Mouse (Mus musculus): Measurements from ENCODE around the gene Srpk1. TPM values are rescaled to one million over a fixed set of nuclear protein-coding genes. Genes with fewer than 3 reads are reported as not detected.

Srpk1 gene
- polyA plus RNA-seq (2014; fragmentation: Nextera tagmentation; extraction: Ambion mirVana): 58.1 and 79.5 TPM in 2 replicates

DNA sequence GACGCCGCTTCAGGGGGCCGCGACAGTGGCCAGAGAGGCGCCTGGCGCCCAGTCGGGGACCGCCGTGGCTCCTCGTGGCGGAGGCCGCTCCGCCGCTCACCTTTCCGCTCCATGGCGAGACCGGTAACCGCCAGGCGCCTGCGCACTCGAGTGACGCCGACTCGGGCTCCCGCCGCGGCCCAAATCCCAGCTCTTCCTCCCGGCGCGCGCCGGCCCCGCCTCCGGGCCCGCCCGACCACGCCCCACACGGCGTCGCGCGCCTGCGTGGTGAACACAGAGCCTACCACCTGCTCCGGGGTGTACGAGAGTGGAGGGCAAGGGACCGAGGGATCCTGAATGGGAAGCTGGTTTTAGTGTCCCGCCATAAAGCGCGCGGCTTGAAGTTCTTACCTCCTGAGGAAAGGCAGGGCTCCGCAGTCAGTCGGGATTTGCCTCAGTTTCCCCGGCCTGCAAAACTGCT, at the start of gene Srpk1:
TSS of gene Srpk1 (minus strand) at position 410 of the 460 bp plus-strand sequence.
- Histone ChIP-seq H3K4me3 (ENCODE audit: low read depth, low read length) (peak within 1 kb of the TSS; percentile 80), H3K36me3 (ENCODE audit: control insufficient read depth, insufficient read depth, low read length) (peaks cover 3% of the 10 kb centered on the region; the same call in 1 of the 2 replicates), H3K9ac (ENCODE audit: low read depth, low read length) (peak within 1 kb of the TSS; percentile 87), H3K27ac (ENCODE audit: low read depth, low read length) (peak within 1 kb of the TSS; percentile 78), H3K27me3 (ENCODE audit: control insufficient read depth, insufficient read depth, low read length) (no peaks in the 10 kb centered on the region), H3K4me2 (peak within 1 kb of the TSS; percentile 89), H3K9me3 (replicated peaks; ENCODE audit: control insufficient read depth, low read length) (no peaks in the 10 kb centered on the region), H3K4me1 (ENCODE audit: control insufficient read depth, insufficient read depth, low read length) (peaks cover 11% of the 10 kb centered on the region)
- under 1% methylated on average over 42 of the region's 53 CpGs for WGBS (ENCODE audit: insufficient replicate concordance)
- ATAC-seq (replicated peaks; ENCODE audit: insufficient number of reproducible peaks, low FRiP score, low TSS enrichment): peak; percentile 89

- no peak for ATAC-seq (replicated peaks; ENCODE audit: insufficient number of reproducible peaks, low FRiP score, low TSS enrichment)
- whole genome bisulfite sequencing (ENCODE audit: insufficient replicate concordance): 65% methylated on average over 6 of the region's 6 CpGs
- H3K4me3 ChIP-seq (ENCODE audit: low read depth, low read length): no peak overlapping the region
Measured at GRCm38 (mm10) chr17:28659564-28659963, 37.1 kb upstream of the Srpk1 start.

DNA sequence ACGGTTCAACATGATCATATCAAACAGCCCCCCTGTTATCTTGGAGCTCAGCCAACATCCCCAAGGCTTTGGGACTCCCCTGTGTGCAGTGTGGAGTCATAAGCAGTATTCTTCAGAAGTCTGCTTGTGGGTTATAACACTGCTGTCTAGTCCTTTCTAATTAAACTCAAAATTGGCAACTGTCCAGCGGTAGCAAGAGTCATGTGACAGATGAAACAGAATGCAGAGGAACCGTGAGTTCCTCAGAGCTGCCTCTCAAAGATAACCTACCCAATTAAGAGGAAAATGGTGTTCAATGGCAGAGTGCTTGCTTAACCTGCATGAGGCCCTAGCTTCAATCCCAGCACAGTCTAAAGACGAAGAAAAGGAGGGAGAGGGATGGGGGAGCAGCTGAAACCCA, 35.4 kb upstream of the Srpk1 start:
- no peak for ATAC-seq (replicated peaks; ENCODE audit: insufficient number of reproducible peaks, low FRiP score, low TSS enrichment)
- H3K9ac ChIP-seq (ENCODE audit: low read depth, low read length): no peak overlapping the region
- H3K36me3 ChIP-seq (ENCODE audit: control insufficient read depth, insufficient read depth, low read length): no peaks in the 10 kb centered on the region
- no peak overlapping the region for H3K4me3 ChIP-seq (ENCODE audit: low read depth, low read length)
- WGBS (ENCODE audit: insufficient replicate concordance): 37% methylated on average over 4 of the region's 4 CpGs
- H3K4me2 ChIP-seq: no peak overlapping the region
- no peaks in the 10 kb centered on the region for H3K4me1 ChIP-seq (ENCODE audit: control insufficient read depth, insufficient read depth, low read length)
- no peaks in the 10 kb centered on the region for H3K27me3 ChIP-seq (ENCODE audit: control insufficient read depth, insufficient read depth, low read length)
- H3K27ac ChIP-seq (ENCODE audit: low read depth, low read length): no peak overlapping the region
- no peaks in the 10 kb centered on the region for H3K9me3 ChIP-seq (replicated peaks; ENCODE audit: control insufficient read depth, low read length)

More at GRCm38 (mm10) chr17:28659564-28659963, 37.1 kb upstream of the Srpk1 start:
- no peak overlapping the region for H3K9ac ChIP-seq (ENCODE audit: low read depth, low read length)
- no peaks in the 10 kb centered on the region for H3K27me3 ChIP-seq (ENCODE audit: control insufficient read depth, insufficient read depth, low read length)
- no peaks in the 10 kb centered on the region for H3K4me1 ChIP-seq (ENCODE audit: control insufficient read depth, insufficient read depth, low read length)
- H3K4me2 ChIP-seq: no peak overlapping the region
- no peaks in the 10 kb centered on the region for H3K9me3 ChIP-seq (replicated peaks; ENCODE audit: control insufficient read depth, low read length)
- H3K36me3 ChIP-seq (ENCODE audit: control insufficient read depth, insufficient read depth, low read length): no peaks in the 10 kb centered on the region
- no peak overlapping the region for H3K27ac ChIP-seq (ENCODE audit: low read depth, low read length)

DNA sequence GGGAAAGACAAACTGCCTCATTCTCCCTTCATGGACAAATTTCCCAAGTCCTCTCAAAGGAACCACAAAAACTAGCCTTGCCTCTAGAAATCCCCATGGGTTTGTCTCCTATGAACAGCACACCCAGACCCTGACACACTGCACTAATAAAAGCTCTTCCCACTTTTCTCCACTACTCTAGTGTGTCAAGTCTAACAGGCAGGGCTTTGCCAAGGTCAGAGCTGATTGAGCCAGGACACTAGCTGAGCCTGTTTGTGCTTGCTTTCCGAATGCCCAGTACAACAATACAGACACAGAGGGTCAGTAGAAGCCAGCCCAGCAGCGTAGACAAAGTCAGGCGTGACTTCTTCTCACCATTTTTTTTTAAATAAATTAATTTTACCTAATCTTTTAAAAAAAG, 27.8 kb upstream of the Srpk1 start:
- H3K4me1 ChIP-seq (ENCODE audit: control insufficient read depth, insufficient read depth, low read length): no peaks in the 10 kb centered on the region
- ATAC-seq (replicated peaks; ENCODE audit: insufficient number of reproducible peaks, low FRiP score, low TSS enrichment): no peak
- no peak overlapping the region for H3K4me3 ChIP-seq (ENCODE audit: low read depth, low read length)
- no peaks in the 10 kb centered on the region for H3K36me3 ChIP-seq (ENCODE audit: control insufficient read depth, insufficient read depth, low read length)
- H3K27me3 ChIP-seq (ENCODE audit: control insufficient read depth, insufficient read depth, low read length): no peaks in the 10 kb centered on the region
- H3K4me2 ChIP-seq: no peak overlapping the region
- no peaks in the 10 kb centered on the region for H3K9me3 ChIP-seq (replicated peaks; ENCODE audit: control insufficient read depth, low read length)
- 74% methylated on average over 3 of the region's 3 CpGs for WGBS (ENCODE audit: insufficient replicate concordance)
- H3K27ac ChIP-seq (ENCODE audit: low read depth, low read length): no peak overlapping the region
- H3K9ac ChIP-seq (ENCODE audit: low read depth, low read length): no peak overlapping the region

DNA sequence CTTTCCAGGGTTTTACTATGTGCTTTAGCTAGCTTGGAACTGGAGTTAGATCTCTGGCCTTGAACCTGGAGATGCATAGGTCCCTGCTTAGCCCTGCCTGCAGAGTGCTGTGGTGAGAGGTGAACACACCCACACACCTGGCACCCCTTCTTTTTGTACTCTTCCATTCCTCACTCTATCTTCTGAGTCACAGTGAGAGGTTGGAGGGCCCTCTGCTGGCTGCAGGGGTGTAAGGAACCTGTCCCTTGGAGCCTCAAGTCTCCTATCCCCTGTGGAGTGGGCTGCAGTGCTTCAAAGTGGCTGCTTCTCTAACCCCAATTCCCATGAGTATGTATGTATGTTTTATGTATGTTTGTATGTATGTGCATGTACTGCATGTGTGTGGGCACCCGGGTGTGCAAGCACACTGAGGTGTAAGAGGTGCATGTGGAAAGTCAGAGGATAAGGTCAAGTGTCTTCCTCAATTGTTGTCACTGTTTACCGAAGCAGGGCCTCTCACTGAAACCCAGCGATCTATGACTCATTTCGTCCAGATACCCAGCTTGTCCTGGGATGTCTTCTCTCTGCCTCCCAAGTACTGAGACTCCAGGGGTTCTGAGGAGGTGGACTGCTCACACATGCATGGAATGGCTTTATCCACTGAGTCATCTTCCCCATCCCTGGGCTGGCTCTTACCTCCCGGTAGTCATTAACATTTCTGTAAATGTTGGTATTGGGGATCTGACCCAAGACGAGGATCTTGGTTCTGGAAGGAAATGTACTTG, 26.3 kb upstream of the Srpk1 start:
- no peak overlapping the region for H3K9ac ChIP-seq (ENCODE audit: low read depth, low read length)
- H3K4me3 ChIP-seq (ENCODE audit: low read depth, low read length): no peak overlapping the region
- no peaks in the 10 kb centered on the region for H3K9me3 ChIP-seq (replicated peaks; ENCODE audit: control insufficient read depth, low read length)
- no peaks in the 10 kb centered on the region for H3K36me3 ChIP-seq (ENCODE audit: control insufficient read depth, insufficient read depth, low read length)
- H3K4me2 ChIP-seq: no peak overlapping the region
- WGBS (ENCODE audit: insufficient replicate concordance): 47% methylated on average over 6 of the region's 6 CpGs
- ATAC-seq (replicated peaks; ENCODE audit: insufficient number of reproducible peaks, low FRiP score, low TSS enrichment): no peak
- H3K27ac ChIP-seq (ENCODE audit: low read depth, low read length): no peak overlapping the region
- no peaks in the 10 kb centered on the region for H3K4me1 ChIP-seq (ENCODE audit: control insufficient read depth, insufficient read depth, low read length)
- H3K27me3 ChIP-seq (ENCODE audit: control insufficient read depth, insufficient read depth, low read length): no peaks in the 10 kb centered on the region

- H3K4me1 ChIP-seq (ENCODE audit: control insufficient read depth, insufficient read depth, low read length): no peaks in the 10 kb centered on the region
- WGBS (ENCODE audit: insufficient replicate concordance): 63% methylated on average over 3 of the region's 3 CpGs
- no peaks in the 10 kb centered on the region for H3K9me3 ChIP-seq (replicated peaks; ENCODE audit: control insufficient read depth, low read length)
- H3K4me2 ChIP-seq: no peak overlapping the region
- no peak overlapping the region for H3K4me3 ChIP-seq (ENCODE audit: low read depth, low read length)
- no peak overlapping the region for H3K9ac ChIP-seq (ENCODE audit: low read depth, low read length)
- no peak overlapping the region for H3K27ac ChIP-seq (ENCODE audit: low read depth, low read length)
- ATAC-seq (replicated peaks; ENCODE audit: insufficient number of reproducible peaks, low FRiP score, low TSS enrichment): no peak
- H3K36me3 ChIP-seq (ENCODE audit: control insufficient read depth, insufficient read depth, low read length): no peaks in the 10 kb centered on the region
- H3K27me3 ChIP-seq (ENCODE audit: control insufficient read depth, insufficient read depth, low read length): no peaks in the 10 kb centered on the region
Measured at GRCm38 (mm10) chr17:28646221-28646620, 23.7 kb upstream of the Srpk1 start.

DNA sequence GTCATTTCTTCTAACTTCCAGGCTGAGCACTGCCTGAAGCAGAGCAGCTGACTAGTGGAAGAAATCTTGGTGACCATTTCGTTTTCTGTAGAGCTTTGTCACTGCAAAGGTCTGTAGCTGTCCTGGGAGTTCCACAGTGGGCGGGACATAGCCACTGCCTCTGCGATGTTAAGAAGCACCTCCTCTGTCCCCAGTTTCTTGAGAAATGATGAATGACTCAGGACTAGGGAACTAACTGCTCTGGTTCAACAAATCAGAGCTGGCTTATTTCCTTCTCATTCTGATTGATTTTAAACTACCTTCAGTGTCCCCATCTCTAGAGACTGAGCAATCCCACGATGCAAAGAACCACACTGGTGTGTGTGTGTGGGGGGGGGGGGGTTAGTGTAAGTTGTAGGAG, 21.6 kb upstream of the Srpk1 start:
- no peaks in the 10 kb centered on the region for H3K4me1 ChIP-seq (ENCODE audit: control insufficient read depth, insufficient read depth, low read length)
- no peaks in the 10 kb centered on the region for H3K9me3 ChIP-seq (replicated peaks; ENCODE audit: control insufficient read depth, low read length)
- no peak for ATAC-seq (replicated peaks; ENCODE audit: insufficient number of reproducible peaks, low FRiP score, low TSS enrichment)
- H3K4me3 ChIP-seq (ENCODE audit: low read depth, low read length): no peak overlapping the region
- H3K27ac ChIP-seq (ENCODE audit: low read depth, low read length): no peak overlapping the region
- WGBS (ENCODE audit: insufficient replicate concordance): 40% methylated on average over 4 of the region's 4 CpGs
- H3K9ac ChIP-seq (ENCODE audit: low read depth, low read length): no peak overlapping the region
- no peaks in the 10 kb centered on the region for H3K27me3 ChIP-seq (ENCODE audit: control insufficient read depth, insufficient read depth, low read length)
- H3K4me2 ChIP-seq: no peak overlapping the region
- no peaks in the 10 kb centered on the region for H3K36me3 ChIP-seq (ENCODE audit: control insufficient read depth, insufficient read depth, low read length)

DNA sequence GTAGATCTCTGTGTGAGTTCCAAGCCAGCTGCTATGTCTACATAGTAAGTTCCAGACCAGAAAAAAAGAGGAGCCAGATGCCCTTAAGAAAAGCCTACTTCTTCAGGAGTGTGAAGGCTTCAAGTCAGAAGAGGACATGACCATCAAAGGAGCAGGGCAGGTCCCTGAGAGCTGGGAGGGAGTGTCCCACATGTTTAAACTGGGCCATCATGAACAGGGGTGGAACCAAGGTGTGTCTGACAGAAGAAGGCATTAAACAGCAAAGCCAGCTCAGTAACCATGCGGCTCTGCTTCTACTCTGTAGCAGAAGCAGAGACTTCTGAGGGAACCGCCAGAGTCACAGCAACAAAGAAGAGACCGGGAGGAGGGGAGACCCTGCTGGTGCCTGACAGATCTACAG, 21.2 kb upstream of the Srpk1 start:
- H3K36me3 ChIP-seq (ENCODE audit: control insufficient read depth, insufficient read depth, low read length): no peaks in the 10 kb centered on the region
- no peak overlapping the region for H3K27ac ChIP-seq (ENCODE audit: low read depth, low read length)
- no peaks in the 10 kb centered on the region for H3K4me1 ChIP-seq (ENCODE audit: control insufficient read depth, insufficient read depth, low read length)
- 29% methylated on average over 3 of the region's 3 CpGs for WGBS (ENCODE audit: insufficient replicate concordance)
- H3K27me3 ChIP-seq (ENCODE audit: control insufficient read depth, insufficient read depth, low read length): no peaks in the 10 kb centered on the region
- H3K9me3 ChIP-seq (replicated peaks; ENCODE audit: control insufficient read depth, low read length): no peaks in the 10 kb centered on the region
- no peak overlapping the region for H3K4me2 ChIP-seq
- no peak for ATAC-seq (replicated peaks; ENCODE audit: insufficient number of reproducible peaks, low FRiP score, low TSS enrichment)
- no peak overlapping the region for H3K9ac ChIP-seq (ENCODE audit: low read depth, low read length)
- H3K4me3 ChIP-seq (ENCODE audit: low read depth, low read length): no peak overlapping the region

- Histone ChIP-seq H3K27ac (ENCODE audit: low read depth, low read length) (no peak overlapping the region), H3K4me1 (ENCODE audit: control insufficient read depth, insufficient read depth, low read length) (no peaks in the 10 kb centered on the region), H3K4me3 (ENCODE audit: low read depth, low read length) (no peak overlapping the region), H3K4me2 (no peak overlapping the region), H3K27me3 (ENCODE audit: control insufficient read depth, insufficient read depth, low read length) (no peaks in the 10 kb centered on the region), H3K9ac (ENCODE audit: low read depth, low read length) (no peak overlapping the region), H3K36me3 (ENCODE audit: control insufficient read depth, insufficient read depth, low read length) (no peaks in the 10 kb centered on the region), H3K9me3 (replicated peaks; ENCODE audit: control insufficient read depth, low read length) (no peaks in the 10 kb centered on the region)
- 80% methylated on average over 3 of the region's 3 CpGs for WGBS (ENCODE audit: insufficient replicate concordance)
- ATAC-seq (replicated peaks; ENCODE audit: insufficient number of reproducible peaks, low FRiP score, low TSS enrichment): no peak
Measured at GRCm38 (mm10) chr17:28640113-28640512, 17.6 kb upstream of the Srpk1 start.
